Mouse (Mus musculus) left cerebral cortex, postnatal 10 days (tissue): ENCODE data around the gene Stk4. TPM values are rescaled to one million over a fixed set of nuclear protein-coding genes. Genes with fewer than 3 reads are reported as not detected.

Source experiments
- DNase-seq, 2 experiments: peaks; one replicate each; pipeline ENCODE4 v3.0.0; 2021 to 2022; ENCODE audit warnings: low spot score in 2 of 2, mixed read lengths in 1 of 2; ENCODE audit errors: extremely low spot score in 1 of 2
- intact Hi-C: fragments of 180-260 bp; cut with DNase I; formaldehyde crosslinking; loops from one replicate; pipeline ENCODE4 v1.15.1; 2025
- total RNA-seq, 2 experiments: library from RNA; stranded (reverse); gene quantifications; 2 replicates each; pipeline ENCODE4 v1.2.3; 2021

The Stk4 gene
- total RNA-seq, 2 experiments from 2014 or later = 32.9 to 34.8 TPM

DNA sequence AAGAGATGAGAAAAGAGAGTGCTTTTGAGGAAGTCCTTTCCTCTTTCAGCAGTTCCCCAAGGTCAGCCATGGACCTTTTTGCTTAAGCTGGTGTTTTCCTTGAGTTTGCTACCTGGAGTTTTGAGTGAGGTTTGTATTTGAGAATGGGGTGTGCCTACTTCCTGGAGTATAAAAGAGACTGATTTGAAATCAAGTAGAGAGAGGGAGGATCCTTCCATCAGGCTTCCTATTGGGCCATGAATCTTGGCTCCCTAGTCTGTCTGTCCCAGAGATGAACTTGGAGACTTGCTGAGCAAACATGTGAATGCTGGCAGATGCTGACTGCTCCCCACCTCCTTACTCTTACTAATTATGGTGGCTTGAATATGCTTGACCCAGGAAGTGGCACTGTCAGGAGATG is 122.2 kb downstream of the Stk4 start:
- intact Hi-C loops = no loop called here
- no peak for DNase-seq

- DNase-seq = no peak
- intact Hi-C loops = no loop called here
These were observed 125.0 kb downstream of the Stk4 start for GRCm38 (mm10) chr2:164194959-164195630.

DNA sequence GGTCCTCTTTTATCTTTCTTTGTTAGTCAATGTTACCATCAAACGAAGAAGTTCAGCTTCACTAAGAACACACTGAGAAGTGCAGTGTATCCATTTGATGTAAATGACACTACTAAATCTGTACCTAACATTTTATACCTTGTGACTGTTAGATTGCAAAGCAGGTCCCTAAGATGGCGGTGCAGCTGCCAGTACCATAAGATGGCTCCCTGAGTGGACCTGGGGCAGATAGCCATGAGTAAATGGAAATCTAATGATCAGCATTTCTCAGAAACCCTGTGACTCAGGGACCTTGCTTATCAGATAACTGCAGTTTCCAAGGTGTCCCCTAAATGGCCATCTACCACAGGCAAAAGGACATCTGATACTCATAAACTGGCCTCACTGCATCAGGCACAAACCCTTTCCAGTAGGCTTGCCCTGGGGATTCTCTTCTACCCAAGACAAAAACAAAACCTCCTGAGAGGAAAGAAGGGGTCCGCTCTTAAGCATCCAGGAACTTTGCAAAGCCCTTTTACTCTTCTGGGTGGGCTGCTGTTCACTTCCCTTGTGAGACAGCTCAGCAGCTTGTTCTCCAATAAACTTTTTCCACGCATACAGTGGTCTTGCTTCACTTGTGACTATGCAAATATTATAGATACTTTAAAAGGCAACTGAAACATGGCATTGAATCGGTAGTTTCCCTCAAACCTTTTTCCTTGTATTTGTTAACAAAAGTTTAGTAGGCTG is 126.0 kb downstream of the Stk4 start:
- intact Hi-C loops = no loop called here
- no peak for DNase-seq

DNA sequence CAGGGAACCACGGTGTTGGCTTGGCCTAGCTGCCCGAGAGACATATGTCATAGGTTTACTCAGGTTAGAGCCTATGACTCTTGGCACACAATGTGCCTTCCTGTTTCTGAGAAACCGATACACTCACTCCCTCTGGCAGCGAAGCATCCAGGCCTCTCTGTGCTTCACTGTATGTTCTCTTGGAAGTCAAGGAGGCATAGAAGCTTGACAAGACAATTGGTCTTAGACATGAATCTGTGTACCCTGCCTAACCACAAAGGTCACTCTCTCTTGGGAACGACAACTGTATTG is 126.5 kb downstream of the Stk4 start:
- no peak for DNase-seq
- intact Hi-C loops = no loop called here

- intact Hi-C loops = no loop called here
- DNase-seq = no peak
These were observed 129.7 kb downstream of the Stk4 start, which contains the start of gene Wfdc15a for GRCm38 (mm10) chr2:164199626-164200327. TSS of gene Wfdc15a (minus strand) at chr2:164200130.

Other genes starting within 250 kb of the Stk4 start
- gene Ccn5, start 249.5 kb upstream of the Stk4 start, total RNA-seq = under 1 TPM in 1 of 2 experiments, not detected in 1; 0.32 TPM
- not detected for gene Kcnk15, start 216.7 kb upstream of the Stk4 start, total RNA-seq
- 100 to 1,000 TPM; 105 to 112 TPM for gene Rims4, start 151.6 kb upstream of the Stk4 start, total RNA-seq
- gene Ywhab, start 75.4 kb upstream of the Stk4 start, total RNA-seq = 100 to 1,000 TPM; 570 to 572 TPM
- 1 to 10 TPM; 1.5 to 2.3 TPM for gene Pabpc1l, start 44.9 kb upstream of the Stk4 start, total RNA-seq
- 10 to 100 TPM; 34.9 to 35.5 TPM for gene Tomm34, start 847 bp downstream of the Stk4 start, total RNA-seq
- gene Kcns1, start 100.8 kb downstream of the Stk4 start, total RNA-seq = 10 to 100 TPM; 10.6 to 11.1 TPM
- gene Wfdc5, start 112.4 kb downstream of the Stk4 start, total RNA-seq = not detected
- gene Wfdc12, start 120.3 kb downstream of the Stk4 start, total RNA-seq = not detected
- not detected for gene Wfdc15a, start 129.8 kb downstream of the Stk4 start, total RNA-seq
- gene Wfdc15b, start 151.3 kb downstream of the Stk4 start, total RNA-seq = not detected
- gene Svs2, start 168.1 kb downstream of the Stk4 start, total RNA-seq = not detected
- not detected for gene Svs3b, start 186.3 kb downstream of the Stk4 start, total RNA-seq
- gene Svs4, start 208.1 kb downstream of the Stk4 start, total RNA-seq = not detected
- gene Svs3a, start 218.9 kb downstream of the Stk4 start, total RNA-seq = not detected
- gene Svs6, start 246.4 kb downstream of the Stk4 start, total RNA-seq = not detected